Mouse (Mus musculus) erythroblast, embryonic 14.5 days (primary cell): ENCODE results near the gene Dnlz. TPM values are rescaled to one million over a fixed set of nuclear protein-coding genes. Genes with fewer than 3 reads are reported as not detected.

Experiments used
- H3K27me3 ChIP-seq: 2 replicates; pipeline ENCODE4 v1.6.1; 2012; ENCODE audit warnings: inconsistent platforms; ENCODE audit not compliant: control insufficient read depth
- H3K36me3 ChIP-seq: 2 replicates; pipeline ENCODE4 v1.6.1; 2012; ENCODE audit warnings: mild to moderate bottlenecking, inconsistent platforms; ENCODE audit not compliant: control insufficient read depth
- H3K4me1 ChIP-seq: 2 replicates; pipeline ENCODE4 v1.6.1; 2012; ENCODE audit warnings: inconsistent platforms; ENCODE audit not compliant: control insufficient read depth
- H3K4me3 ChIP-seq: replicated peaks from 2 replicates; pipeline ENCODE3; 2012; ENCODE audit warnings: moderate library complexity, mild to moderate bottlenecking, inconsistent platforms
- H3K9me3 ChIP-seq: 2 replicates; pipeline ENCODE4 v1.6.1; 2012; ENCODE audit warnings: low read length, inconsistent platforms, mixed read lengths; ENCODE audit not compliant: control insufficient read depth
- GATA1 ChIP-seq: IDR thresholded peaks from 2 replicates; pipeline ENCODE4 v1.6.1; 2012; ENCODE audit warnings: low read length, inconsistent platforms, mixed read lengths
- TAL1 ChIP-seq: IDR thresholded peaks from 3 replicates; pipeline ENCODE4 v1.6.1; 2012; ENCODE audit warnings: low read length, inconsistent platforms, mixed read lengths
- polyA plus RNA-seq: library from polyadenylated mRNA; stranded (reverse); fragments of >175 nt; gene quantifications from 2 replicates; pipeline ENCODE4 v1.2.3, GENCODE M21; 2012

The Dnlz gene
- polyA plus RNA-seq, 1 experiment, result 1.4 TPM

- Histone ChIP-seq H3K27me3 (no peaks in the 10 kb centered on the region), H3K9me3 (no peaks in the 10 kb centered on the region), H3K4me1 (no peaks in the 10 kb centered on the region; the same call in 1 of the 2 replicates), H3K4me3 (no peak overlapping the region), H3K36me3 (no peaks in the 10 kb centered on the region)
- TF ChIP-seq GATA1 (no peak), TAL1 (no peak)
Measured at GRCm38 (mm10) chr2:26306702-26307101, 45.2 kb downstream of the Dnlz start.

- Histone ChIP-seq H3K27me3 (no peaks in the 10 kb centered on the region), H3K4me3 (no peak overlapping the region), H3K4me1 (no peaks in the 10 kb centered on the region; the same call in 1 of the 2 replicates), H3K36me3 (no peaks in the 10 kb centered on the region), H3K9me3 (no peaks in the 10 kb centered on the region)
- TF ChIP-seq GATA1 (no peak), TAL1 (no peak)
Measured at GRCm38 (mm10) chr2:26305555-26305954, 46.4 kb downstream of the Dnlz start.

GRCm38 (mm10) chr2:26304711-26305110, 47.2 kb downstream of the Dnlz start:
- Histone ChIP-seq H3K4me3 (no peak overlapping the region), H3K27me3 (peaks cover 6% of the 10 kb centered on the region; the same call in 1 of the 2 replicates), H3K4me1 (no peaks in the 10 kb centered on the region; the same call in 1 of the 2 replicates), H3K9me3 (no peaks in the 10 kb centered on the region), H3K36me3 (no peaks in the 10 kb centered on the region)
- TF ChIP-seq GATA1, result no peak
- no peak for TF ChIP-seq TAL1

- TF ChIP-seq TAL1, result no peak
- Histone ChIP-seq H3K36me3 (no peaks in the 10 kb centered on the region), H3K9me3 (no peaks in the 10 kb centered on the region), H3K4me1 (peaks cover 2% of the 10 kb centered on the region; the same call in 1 of the 2 replicates), H3K27me3 (peaks cover 11% of the 10 kb centered on the region; the same call in 1 of the 2 replicates), H3K4me3 (no peak overlapping the region)
Measured at GRCm38 (mm10) chr2:26302005-26302503, 49.9 kb downstream of the Dnlz start.

GRCm38 (mm10) chr2:26300808-26301174, 51.1 kb downstream of the Dnlz start:
- Histone ChIP-seq H3K4me3 (no peak overlapping the region), H3K27me3 (peaks cover 11% of the 10 kb centered on the region; the same call in 1 of the 2 replicates), H3K4me1 (peaks cover 2% of the 10 kb centered on the region; the same call in 1 of the 2 replicates), H3K9me3 (no peaks in the 10 kb centered on the region), H3K36me3 (no peaks in the 10 kb centered on the region)
- TF ChIP-seq GATA1, result no peak
- no peak for TF ChIP-seq TAL1

GRCm38 (mm10) chr2:26300161-26300807, 51.6 kb downstream of the Dnlz start:
- H3K4me3 ChIP-seq, result no peak overlapping the region
- no peaks in the 10 kb centered on the region for H3K36me3 ChIP-seq
- peaks cover 2% of the 10 kb centered on the region; the same call in 1 of the 2 replicates for H3K4me1 ChIP-seq
- H3K9me3 ChIP-seq, result no peaks in the 10 kb centered on the region
- TF ChIP-seq GATA1 (no peak), TAL1 (no peak)
- H3K27me3 ChIP-seq, result peaks cover 11% of the 10 kb centered on the region; the same call in 1 of the 2 replicates

GRCm38 (mm10) chr2:26299336-26299735, 52.6 kb downstream of the Dnlz start:
- peaks cover 11% of the 10 kb centered on the region; the same call in 1 of the 2 replicates for H3K27me3 ChIP-seq
- no peak for TF ChIP-seq TAL1
- no peak for TF ChIP-seq GATA1
- no peaks in the 10 kb centered on the region for H3K9me3 ChIP-seq
- no peak overlapping the region for H3K4me3 ChIP-seq
- no peaks in the 10 kb centered on the region for H3K36me3 ChIP-seq
- H3K4me1 ChIP-seq, result peaks cover 2% of the 10 kb centered on the region; the same call in 1 of the 2 replicates

- H3K9me3 ChIP-seq, result no peaks in the 10 kb centered on the region
Measured at GRCm38 (mm10) chr2:26298856-26299230, 53.1 kb downstream of the Dnlz start.

GRCm38 (mm10) chr2:26298208-26298855, 53.6 kb downstream of the Dnlz start:
- no peak overlapping the region for H3K4me3 ChIP-seq
- H3K9me3 ChIP-seq, result no peaks in the 10 kb centered on the region
- H3K27me3 ChIP-seq, result peaks cover 11% of the 10 kb centered on the region; the same call in 1 of the 2 replicates
- H3K36me3 ChIP-seq, result no peaks in the 10 kb centered on the region
- TF ChIP-seq GATA1 (no peak), TAL1 (no peak)
- peaks cover 2% of the 10 kb centered on the region; the same call in 1 of the 2 replicates for H3K4me1 ChIP-seq

More at GRCm38 (mm10) chr2:26298856-26299230, 53.1 kb downstream of the Dnlz start:
- H3K36me3 ChIP-seq, result no peaks in the 10 kb centered on the region
- TF ChIP-seq TAL1 (no peak), GATA1 (no peak)
- H3K4me1 ChIP-seq, result peaks cover 2% of the 10 kb centered on the region; the same call in 1 of the 2 replicates
- no peak overlapping the region for H3K4me3 ChIP-seq
- H3K27me3 ChIP-seq, result peaks cover 11% of the 10 kb centered on the region; the same call in 1 of the 2 replicates

Other genes with a start within 250 kb of the Dnlz start
- 0.08 and 0.17 TPM in 2 replicates for gene Nacc2, start 228.9 kb downstream of the Dnlz start, polyA plus RNA-seq
- gene Lhx3, start 143.8 kb downstream of the Dnlz start, polyA plus RNA-seq, result not detected in 2 replicates
- 0.36 and 0.45 TPM in 2 replicates for gene Qsox2, start 114.6 kb downstream of the Dnlz start, polyA plus RNA-seq
- gene Ccdc187, start 57.6 kb downstream of the Dnlz start, polyA plus RNA-seq, result under 0.01 TPM in 2 replicates
- gene Gpsm1, start 36.6 kb downstream of the Dnlz start, polyA plus RNA-seq, result 0.03 and 0.12 TPM in 2 replicates
- 0.20 and 0.22 TPM in 2 replicates for gene Card9, start 8.8 kb upstream of the Dnlz start, polyA plus RNA-seq
- gene Snapc4, start 28.5 kb upstream of the Dnlz start, polyA plus RNA-seq, result 1.6 and 2.3 TPM in 2 replicates
- gene Entr1, start 37.2 kb upstream of the Dnlz start, polyA plus RNA-seq, result 4.4 and 5.4 TPM in 2 replicates
- gene Pmpca, start 37.2 kb upstream of the Dnlz start, polyA plus RNA-seq, result 12.5 and 18.3 TPM in 2 replicates
- gene Inpp5e, start 57.1 kb upstream of the Dnlz start, polyA plus RNA-seq, result 0.75 and 0.98 TPM in 2 replicates
- gene Sec16a, start 93.1 kb upstream of the Dnlz start, polyA plus RNA-seq, result 0.67 and 1.1 TPM in 2 replicates
- 0.07 and 0.41 TPM in 2 replicates for gene Notch1, start 164.6 kb upstream of the Dnlz start, polyA plus RNA-seq
- 3.2 and 3.6 TPM in 2 replicates for gene Egfl7, start 227.9 kb upstream of the Dnlz start, polyA plus RNA-seq
- not detected in 2 replicates for gene Gm20532, start 234.5 kb upstream of the Dnlz start, polyA plus RNA-seq